Mouse (Mus musculus) frontal cortex, adult 2 months (tissue): Measurements from ENCODE around the gene Tsen2. TPM values are rescaled to one million over a fixed set of nuclear protein-coding genes. Genes with fewer than 3 reads are reported as not detected.

Experiments used
- DNase-seq, 2 experiments: peaks; one replicate each; pipeline ENCODE4 v3.0.0; 2022; ENCODE audit warnings: low spot score in 1 of 2; ENCODE audit errors: extremely low spot score in 1 of 2
- polyA plus RNA-seq: library from polyadenylated mRNA; depleted of rRNA; stranded (reverse); fragments of >200 nt; gene quantifications from 2 replicates; pipeline ENCODE4 v1.2.3, GENCODE M21; 2012; rRNA removed

Gene Tsen2
- 26.9 and 27.1 TPM in 2 replicates for polyA plus RNA-seq

DNA sequence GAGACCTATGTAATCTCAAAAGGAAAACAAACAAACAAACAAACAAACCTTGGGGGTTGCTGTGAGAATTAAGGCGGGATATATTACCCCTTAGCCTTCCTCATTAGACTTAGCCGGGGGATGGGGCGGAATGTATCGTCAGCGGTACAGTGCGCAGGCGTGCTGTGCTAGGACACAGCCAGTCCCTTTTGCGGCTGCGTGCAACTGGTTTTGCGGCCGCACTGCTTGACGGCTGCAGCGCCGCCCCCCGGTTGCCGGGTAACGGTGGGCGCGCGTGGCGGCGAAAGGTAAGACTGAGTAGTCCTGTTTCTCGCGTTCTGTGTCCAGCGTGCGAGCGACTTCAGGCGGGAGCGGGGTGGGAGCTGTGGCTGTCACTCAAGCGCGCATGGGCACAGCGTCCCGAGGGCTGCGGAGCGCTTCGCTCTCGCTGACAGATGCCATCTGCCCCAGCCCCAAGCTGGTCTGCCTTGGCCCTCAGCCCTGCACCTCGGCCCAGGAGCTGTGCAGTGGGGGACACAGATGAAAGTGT lies at the start of gene Tsen2:
Gene Tsen2 (plus strand): TSS at position 223 of the 529 bp plus-strand sequence.
- peak; percentile 96 to 98 for DNase-seq

GRCm38 (mm10) chr6:115499540-115499939 lies 44.9 kb upstream of the Tsen2 start:
- DNase-seq = peak in 1 of 2 experiments; percentile 35

DNA sequence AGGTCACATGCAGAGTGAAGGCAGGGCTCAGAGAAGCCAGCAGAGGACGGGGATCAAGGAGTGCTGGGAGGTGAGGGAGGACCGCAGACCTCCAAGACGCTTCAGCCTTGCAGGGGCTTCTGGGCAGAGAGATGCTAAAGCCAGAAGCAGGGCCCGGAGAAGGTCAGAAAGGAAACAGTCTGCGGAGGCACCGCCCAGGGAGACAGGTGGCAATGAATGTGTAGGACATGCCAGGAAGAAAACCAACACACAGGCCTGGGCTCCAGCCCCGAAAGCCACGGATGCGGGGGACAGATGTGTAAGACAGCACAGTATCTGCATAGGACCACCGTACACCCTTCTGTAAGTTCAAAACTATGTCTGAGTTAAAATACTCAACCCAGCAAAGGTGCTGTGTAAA lies 44.2 kb upstream of the Tsen2 start:
- DNase-seq = no peak

- no peak for DNase-seq
Measured at GRCm38 (mm10) chr6:115501131-115501530, 43.3 kb upstream of the Tsen2 start.

GRCm38 (mm10) chr6:115503038-115503437 lies 41.4 kb upstream of the Tsen2 start:
- DNase-seq = no peak

DNA sequence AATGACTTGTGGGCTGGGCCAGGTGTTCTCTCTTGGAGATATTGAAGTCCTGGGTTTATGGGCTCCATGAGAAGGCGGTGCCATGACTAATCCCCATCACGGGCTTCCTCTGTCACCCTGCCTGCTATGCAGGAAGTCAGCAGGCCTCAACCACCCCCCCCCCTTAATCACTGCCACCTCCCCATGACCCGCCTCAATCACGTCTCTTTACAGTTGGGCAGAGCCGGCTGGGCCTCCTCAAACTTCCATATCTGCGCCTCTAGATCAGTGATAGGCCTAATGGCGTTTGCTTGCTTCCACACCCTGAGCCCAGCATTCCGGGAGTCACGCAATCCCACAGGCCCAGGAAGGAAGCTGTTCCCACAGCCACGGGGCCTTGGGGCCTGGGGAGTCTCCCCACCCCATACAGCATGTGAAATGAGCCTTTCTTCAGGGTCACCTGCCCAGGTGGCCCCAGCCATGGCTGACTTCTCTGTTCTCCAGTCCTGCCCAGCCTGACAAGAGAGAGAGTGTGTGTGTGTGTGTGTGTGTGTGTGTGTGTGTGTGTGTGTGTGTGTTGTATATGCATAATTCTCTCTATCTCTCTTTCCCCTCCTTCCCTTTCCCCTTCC lies 40.8 kb upstream of the Tsen2 start:
- DNase-seq = no peak

DNA sequence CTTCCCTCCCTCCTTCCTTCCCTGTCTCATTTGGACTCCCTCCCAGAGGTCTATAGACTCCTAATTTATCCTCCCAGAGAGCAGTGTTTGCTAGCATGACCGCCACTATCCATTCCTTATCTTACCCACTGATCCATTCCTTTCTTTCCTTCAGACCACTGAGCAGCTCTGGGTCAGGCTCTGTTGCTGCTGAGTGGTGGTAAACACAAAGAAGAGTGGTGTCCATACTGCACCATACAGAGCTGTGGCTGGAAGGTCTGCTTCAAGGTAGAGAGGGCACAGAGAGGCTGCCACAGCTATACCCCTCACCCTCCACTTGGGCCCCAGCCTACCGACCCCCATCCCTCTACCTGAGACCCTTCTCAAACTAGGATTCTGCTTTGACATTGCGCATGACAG lies 40.3 kb upstream of the Tsen2 start:
- no peak for DNase-seq

DNA sequence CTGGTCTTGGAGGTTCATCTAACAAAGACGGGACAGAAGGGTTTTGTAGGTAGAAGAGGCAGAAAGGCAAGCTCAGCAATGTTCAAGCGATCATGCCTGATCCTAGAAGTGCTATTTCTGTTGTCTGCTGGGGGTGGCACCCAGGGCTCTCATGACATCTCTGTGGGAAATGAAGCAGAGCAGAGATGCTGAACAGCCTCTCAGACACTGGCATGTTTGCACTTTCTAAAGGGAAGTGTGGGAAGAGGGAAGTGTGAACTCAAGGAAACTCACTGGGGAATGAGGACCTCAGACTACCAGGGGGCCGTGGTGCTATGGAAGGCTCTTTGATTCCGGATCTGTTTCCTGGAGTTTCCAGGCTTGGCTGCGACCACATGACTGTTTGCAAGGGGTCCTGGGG lies 39.5 kb upstream of the Tsen2 start:
- peak in 1 of 2 experiments; percentile 51 for DNase-seq

- DNase-seq = no peak
Measured at GRCm38 (mm10) chr6:115506425-115506824, 38.0 kb upstream of the Tsen2 start.

GRCm38 (mm10) chr6:115511447-115511846 lies 33.0 kb upstream of the Tsen2 start:
- no peak for DNase-seq

GRCm38 (mm10) chr6:115513207-115513606 lies 31.3 kb upstream of the Tsen2 start:
- no peak for DNase-seq

DNA sequence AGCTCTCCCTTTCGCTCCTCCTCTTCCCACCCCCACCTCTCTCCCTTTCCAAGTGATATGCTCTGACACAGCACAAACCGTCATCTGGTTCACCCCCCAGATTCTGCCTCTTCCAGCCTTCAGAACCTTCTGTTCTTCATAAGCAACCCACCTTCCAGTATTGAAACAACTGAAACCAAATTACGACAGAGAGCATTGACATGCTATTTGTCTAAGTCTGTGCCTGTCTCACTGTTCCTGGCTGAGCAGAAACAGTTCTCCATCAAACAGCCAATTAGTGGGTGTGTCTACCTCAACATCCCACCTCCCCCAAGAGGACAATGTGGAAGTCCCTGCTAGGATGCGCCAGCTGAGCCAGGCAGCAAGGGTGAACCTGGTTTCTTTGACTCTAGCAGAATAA lies 26.6 kb upstream of the Tsen2 start:
- peak in 1 of 2 experiments; percentile 15 for DNase-seq

GRCm38 (mm10) chr6:115518352-115518751 lies 26.1 kb upstream of the Tsen2 start:
- DNase-seq = no peak

DNA sequence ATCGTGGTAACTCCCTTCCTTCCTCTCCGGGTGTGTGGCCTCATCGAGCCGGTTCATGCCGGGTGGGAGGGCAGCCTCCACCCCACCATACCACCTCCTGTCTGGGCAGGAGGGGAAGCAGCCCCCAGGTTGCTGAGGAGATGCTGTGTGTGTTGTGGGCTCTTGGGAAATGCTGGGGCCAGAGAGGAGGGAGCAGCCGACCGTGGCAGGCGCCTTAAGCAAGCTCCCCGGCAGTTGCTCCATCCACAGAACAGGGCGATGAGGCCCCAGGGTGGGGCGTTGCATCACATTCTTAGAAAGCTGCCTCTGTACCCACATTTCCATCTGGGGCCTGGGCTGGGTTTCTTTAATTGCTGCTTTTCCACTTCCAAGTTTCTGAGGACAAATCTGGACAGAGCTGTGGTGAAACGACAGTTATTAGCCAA lies 25.2 kb upstream of the Tsen2 start:
- DNase-seq = no peak

- DNase-seq = no peak
Measured at GRCm38 (mm10) chr6:115521923-115522322, 22.5 kb upstream of the Tsen2 start.

DNA sequence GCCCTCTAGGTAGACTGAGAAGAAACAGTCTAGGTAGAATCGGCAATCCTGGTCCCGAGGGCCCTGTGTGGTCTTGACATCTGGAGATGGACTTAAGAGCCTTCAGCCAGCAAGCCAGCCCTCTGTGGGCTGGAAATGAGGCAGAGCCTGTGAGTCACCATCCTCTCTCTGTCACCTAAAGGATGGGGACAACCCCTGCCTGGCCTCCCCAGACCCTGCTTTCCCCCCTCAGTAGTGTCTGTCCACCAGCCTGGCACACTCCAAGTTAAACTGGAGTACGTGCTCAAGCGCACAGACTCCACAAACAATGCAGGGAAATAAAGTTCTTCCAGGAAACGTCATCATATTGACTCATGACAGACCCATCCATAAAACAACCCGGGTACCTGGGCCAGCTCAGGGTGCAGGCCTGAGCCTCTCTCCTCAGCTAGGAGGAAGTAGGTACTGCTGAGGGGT lies 21.7 kb upstream of the Tsen2 start:
- no peak for DNase-seq

- peak; percentile 46 to 69 for DNase-seq
Measured at GRCm38 (mm10) chr6:115523201-115523600, 21.3 kb upstream of the Tsen2 start.

GRCm38 (mm10) chr6:115524449-115524990 lies 19.9 kb upstream of the Tsen2 start:
- no peak for DNase-seq

DNA sequence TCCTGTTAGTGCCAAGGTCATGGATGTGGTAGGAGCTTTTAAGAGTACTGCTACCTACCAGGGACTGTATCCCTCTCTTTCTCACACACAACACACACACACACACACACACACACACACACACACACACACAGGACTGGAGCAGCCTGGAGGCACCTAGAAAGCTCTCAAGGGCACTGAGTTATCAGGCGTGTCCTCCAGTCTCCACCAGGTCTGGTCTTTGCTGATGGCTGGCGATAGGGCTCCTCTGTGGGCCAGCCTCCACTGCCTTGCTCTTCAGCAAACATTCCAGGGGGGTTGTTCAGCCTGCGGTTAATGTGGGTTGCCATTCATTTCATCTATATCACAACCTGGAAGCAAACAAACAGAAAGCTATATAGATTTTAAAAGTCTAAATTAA lies 17.0 kb upstream of the Tsen2 start:
- no peak for DNase-seq

GRCm38 (mm10) chr6:115528372-115528771 lies 16.1 kb upstream of the Tsen2 start:
- DNase-seq = no peak

- peak in 1 of 2 experiments; percentile 45 for DNase-seq
Measured at GRCm38 (mm10) chr6:115534617-115535016, 9.8 kb upstream of the Tsen2 start.

GRCm38 (mm10) chr6:115536169-115536568 lies 8.3 kb upstream of the Tsen2 start:
- no peak for DNase-seq
